Mouse (Mus musculus) forebrain, embryonic 15.5 days (tissue): Measurements from ENCODE around the gene Mrps34. TPM values are rescaled to one million over a fixed set of nuclear protein-coding genes. Genes with fewer than 3 reads are reported as not detected.
"Not testable (repeated sequence)": the region's sequence is repeated elsewhere in the genome, so short reads cannot be mapped to it uniquely, and the experiment has no call there.

ENCODE experiments used
- ATAC-seq: fragments of 200-750 bp; cut with Nextera tagmentation; replicated peaks from 2 replicates; pipeline ENCODE4 v1.8.0; 2017; ENCODE audit warnings: mild to moderate bottlenecking, moderate TSS enrichment, moderate library complexity
- H3K27ac ChIP-seq: fragments of 300-500 bp; sonication (generic); replicated peaks from 2 replicates; pipeline ENCODE4 v1.5.1; 2015; ENCODE audit warnings: mild to moderate bottlenecking, inconsistent platforms
- H3K27me3 ChIP-seq: fragments of 300-500 bp; sonication (generic); 2 replicates; pipeline ENCODE4 v1.6.1; 2015; ENCODE audit warnings: inconsistent platforms
- H3K36me3 ChIP-seq: fragments of 300-500 bp; sonication (generic); 2 replicates; pipeline ENCODE4 v1.6.1; 2015; ENCODE audit warnings: mild to moderate bottlenecking, inconsistent platforms
- H3K4me1 ChIP-seq: fragments of 300-500 bp; sonication (generic); 2 replicates; pipeline ENCODE4 v1.6.1; 2015; ENCODE audit warnings: inconsistent platforms
- H3K4me2 ChIP-seq: fragments of 300-500 bp; sonication (generic); replicated peaks from 2 replicates; pipeline ENCODE4 v1.6.1; 2015; ENCODE audit warnings: mild to moderate bottlenecking, inconsistent platforms
- H3K4me3 ChIP-seq: fragments of 300-500 bp; sonication (generic); 2 replicates; pipeline ENCODE4 v1.5.1; 2015; ENCODE audit warnings: mild to moderate bottlenecking, inconsistent platforms
- H3K9ac ChIP-seq: fragments of 300-500 bp; sonication (generic); replicated peaks from 2 replicates; pipeline ENCODE4 v1.6.1; 2015; ENCODE audit warnings: mild to moderate bottlenecking, inconsistent platforms
- H3K9me3 ChIP-seq: fragments of 300-500 bp; sonication (generic); 2 replicates; pipeline ENCODE4 v1.6.1; 2016; ENCODE audit warnings: inconsistent platforms
- WGBS: fragments of 180-500 bp; shearing (Covaris S2); methylation state at CpG from one replicate; pipeline ENCODE4 v1.1.7; 2015; ENCODE audit warnings: mixed read lengths; 5-methylcytosine and 5-hydroxymethylcytosine counted together
- polyA plus RNA-seq: library from polyadenylated mRNA; unstranded; fragments of >200 nt; fragmentation: Nextera tagmentation; extraction: Ambion mirVana; gene quantifications from 2 replicates; pipeline ENCODE4 v1.2.1, GENCODE M21; 2015

Mrps34 gene
- polyA plus RNA-seq, 1 experiment from 2014 or later = 77.6 TPM

GRCm38 (mm10) chr17:24913984-24914383 is 19.1 kb downstream of the Mrps34 start:
- no peaks in the 10 kb centered on the region for H3K4me1 ChIP-seq
- H3K36me3 ChIP-seq = peaks cover 95% of the 10 kb centered on the region
- no peak overlapping the region for H3K27ac ChIP-seq
- no peak overlapping the region for H3K9ac ChIP-seq
- no peaks in the 10 kb centered on the region for H3K9me3 ChIP-seq
- H3K4me3 ChIP-seq = no peak overlapping the region
- no peaks in the 10 kb centered on the region for H3K27me3 ChIP-seq
- no peak for ATAC-seq
- H3K4me2 ChIP-seq = no peak overlapping the region

- no peak overlapping the region for H3K9ac ChIP-seq
- ATAC-seq = no peak
- no peak overlapping the region for H3K27ac ChIP-seq
- H3K4me2 ChIP-seq = no peak overlapping the region
- H3K4me3 ChIP-seq = no peak overlapping the region
- H3K36me3 ChIP-seq = peaks cover 96% of the 10 kb centered on the region
- no peaks in the 10 kb centered on the region for H3K4me1 ChIP-seq
- no peaks in the 10 kb centered on the region for H3K27me3 ChIP-seq
- WGBS = 88% methylated on average over 1 of the region's 1 CpGs
- no peaks in the 10 kb centered on the region for H3K9me3 ChIP-seq
Observed at GRCm38 (mm10) chr17:24923246-24923645, 28.3 kb downstream of the Mrps34 start.

GRCm38 (mm10) chr17:24929506-24929905 is 34.6 kb downstream of the Mrps34 start:
- 89% methylated on average over 1 of the region's 1 CpGs for WGBS
- no peak for ATAC-seq

GRCm38 (mm10) chr17:24932431-24932830 is 37.5 kb downstream of the Mrps34 start:
- Histone ChIP-seq H3K4me1 (peaks cover 32% of the 10 kb centered on the region), H3K36me3 (peaks cover 14% of the 10 kb centered on the region), H3K9me3 (no peaks in the 10 kb centered on the region), H3K4me2 (no peak overlapping the region), H3K4me3 (no peak overlapping the region), H3K27me3 (no peaks in the 10 kb centered on the region), H3K9ac (no peak overlapping the region), H3K27ac (no peak overlapping the region)
- 94% methylated on average over 4 of the region's 4 CpGs for WGBS
- no peak for ATAC-seq

More at GRCm38 (mm10) chr17:24929506-24929905, 34.6 kb downstream of the Mrps34 start:
- Histone ChIP-seq H3K27me3 (no peaks in the 10 kb centered on the region), H3K4me1 (peaks cover 15% of the 10 kb centered on the region), H3K9me3 (no peaks in the 10 kb centered on the region), H3K4me3 (no peak overlapping the region), H3K4me2 (no peak overlapping the region), H3K27ac (no peak overlapping the region), H3K9ac (no peak overlapping the region), H3K36me3 (peaks cover 42% of the 10 kb centered on the region)

- Histone ChIP-seq H3K27me3 (no peaks in the 10 kb centered on the region), H3K27ac (no peak overlapping the region), H3K4me2 (no peak overlapping the region), H3K4me3 (no peak overlapping the region), H3K9ac (no peak overlapping the region), H3K4me1 (peaks cover 32% of the 10 kb centered on the region), H3K9me3 (no peaks in the 10 kb centered on the region), H3K36me3 (peaks cover 9% of the 10 kb centered on the region)
- 86% methylated on average over 4 of the region's 4 CpGs for WGBS
- ATAC-seq = no peak
Observed at GRCm38 (mm10) chr17:24933163-24933562, 38.2 kb downstream of the Mrps34 start.

GRCm38 (mm10) chr17:24934926-24935325 is 40.0 kb downstream of the Mrps34 start:
- no peak for ATAC-seq
- H3K27ac ChIP-seq = no peak overlapping the region
- peak overlapping the region; percentile 84 for H3K4me3 ChIP-seq
- H3K4me1 ChIP-seq = peaks cover 32% of the 10 kb centered on the region
- H3K9ac ChIP-seq = peak overlapping the region; percentile 91
- H3K9me3 ChIP-seq = no peaks in the 10 kb centered on the region
- peaks cover 9% of the 10 kb centered on the region for H3K36me3 ChIP-seq
- WGBS = 89% methylated on average over 4 of the region's 4 CpGs
- H3K4me2 ChIP-seq = peak overlapping the region; percentile 90
- no peaks in the 10 kb centered on the region for H3K27me3 ChIP-seq

- H3K27me3 ChIP-seq = no peaks in the 10 kb centered on the region
- H3K36me3 ChIP-seq = peaks cover 9% of the 10 kb centered on the region
- ATAC-seq = no peak
- peak overlapping the region; percentile 91 for H3K9ac ChIP-seq
- peaks cover 32% of the 10 kb centered on the region for H3K4me1 ChIP-seq
- peak overlapping the region; percentile 90 for H3K4me2 ChIP-seq
- peak overlapping the region; percentile 84 for H3K4me3 ChIP-seq
- no peaks in the 10 kb centered on the region for H3K9me3 ChIP-seq
- H3K27ac ChIP-seq = no peak overlapping the region
Observed at GRCm38 (mm10) chr17:24935666-24936065, 40.8 kb downstream of the Mrps34 start.

GRCm38 (mm10) chr17:24936259-24937237 is 41.6 kb downstream of the Mrps34 start, which contains the start of gene Mapk8ip3:
Mapk8ip3 (minus strand) TSS chr17:24936977.
- Histone ChIP-seq H3K4me2 (peak within 1 kb of the TSS; percentile 90), H3K9ac (peak within 1 kb of the TSS; percentile 91), H3K4me3 (peak within 1 kb of the TSS; percentile 84), H3K4me1 (peaks cover 32% of the 10 kb centered on the region), H3K36me3 (peaks cover 9% of the 10 kb centered on the region), H3K9me3 (no peaks in the 10 kb centered on the region), H3K27ac (peak within 1 kb of the TSS; percentile 93), H3K27me3 (no peaks in the 10 kb centered on the region)
- WGBS = under 1% methylated on average over 78 of the region's 78 CpGs
- ATAC-seq = peak; percentile 99

GRCm38 (mm10) chr17:24937266-24937665 is 42.4 kb downstream of the Mrps34 start:
- ATAC-seq = no peak
- Histone ChIP-seq H3K27ac (peak overlapping the region; percentile 93), H3K4me1 (peaks cover 32% of the 10 kb centered on the region), H3K9me3 (no peaks in the 10 kb centered on the region), H3K4me2 (peak overlapping the region; percentile 90), H3K4me3 (peak overlapping the region; percentile 84), H3K36me3 (peaks cover 6% of the 10 kb centered on the region; the same call in 1 of the 2 replicates), H3K9ac (peak overlapping the region; percentile 91), H3K27me3 (no peaks in the 10 kb centered on the region)
- WGBS = 42% methylated on average over 6 of the region's 6 CpGs

- 12% methylated on average over 2 of the region's 2 CpGs for WGBS
- not testable (repeated sequence) for H3K27ac ChIP-seq, H3K4me2 ChIP-seq, H3K9me3 ChIP-seq, H3K27me3 ChIP-seq, ATAC-seq, H3K4me3 ChIP-seq, H3K9ac ChIP-seq, H3K4me1 ChIP-seq
- H3K36me3 ChIP-seq = peaks cover 37% of the 10 kb centered on the region
Observed at GRCm38 (mm10) chr17:24942453-24942852, 47.5 kb downstream of the Mrps34 start.

- no peaks in the 10 kb centered on the region for H3K9me3 ChIP-seq
- 92% methylated on average over 7 of the region's 7 CpGs for WGBS
- no peak overlapping the region for H3K4me2 ChIP-seq
- H3K9ac ChIP-seq = no peak overlapping the region
- no peaks in the 10 kb centered on the region for H3K27me3 ChIP-seq
- H3K27ac ChIP-seq = no peak overlapping the region
- H3K4me3 ChIP-seq = no peak overlapping the region
- no peak for ATAC-seq
- H3K36me3 ChIP-seq = peaks cover 43% of the 10 kb centered on the region
- no peaks in the 10 kb centered on the region for H3K4me1 ChIP-seq
Observed at GRCm38 (mm10) chr17:24943036-24943435, 48.1 kb downstream of the Mrps34 start.

GRCm38 (mm10) chr17:24943589-24943988 is 48.7 kb downstream of the Mrps34 start:
- ATAC-seq, H3K4me1 ChIP-seq, H3K4me2 ChIP-seq, H3K9me3 ChIP-seq, H3K9ac ChIP-seq, H3K27me3 ChIP-seq, H3K4me3 ChIP-seq, H3K27ac ChIP-seq: not testable (repeated sequence)
- WGBS = 84% methylated on average over 1 of the region's 1 CpGs
- peaks cover 49% of the 10 kb centered on the region for H3K36me3 ChIP-seq
